Mouse (Mus musculus) embryo, embryonic 9.5 days (tissue): ENCODE results near the gene Eaf2.

Experiments used
- DNase-seq: peaks from one replicate; pipeline ENCODE4 v3.0.0-alpha.2; 2017; ENCODE audit errors: extremely low spot score

The Eaf2 gene

DNA sequence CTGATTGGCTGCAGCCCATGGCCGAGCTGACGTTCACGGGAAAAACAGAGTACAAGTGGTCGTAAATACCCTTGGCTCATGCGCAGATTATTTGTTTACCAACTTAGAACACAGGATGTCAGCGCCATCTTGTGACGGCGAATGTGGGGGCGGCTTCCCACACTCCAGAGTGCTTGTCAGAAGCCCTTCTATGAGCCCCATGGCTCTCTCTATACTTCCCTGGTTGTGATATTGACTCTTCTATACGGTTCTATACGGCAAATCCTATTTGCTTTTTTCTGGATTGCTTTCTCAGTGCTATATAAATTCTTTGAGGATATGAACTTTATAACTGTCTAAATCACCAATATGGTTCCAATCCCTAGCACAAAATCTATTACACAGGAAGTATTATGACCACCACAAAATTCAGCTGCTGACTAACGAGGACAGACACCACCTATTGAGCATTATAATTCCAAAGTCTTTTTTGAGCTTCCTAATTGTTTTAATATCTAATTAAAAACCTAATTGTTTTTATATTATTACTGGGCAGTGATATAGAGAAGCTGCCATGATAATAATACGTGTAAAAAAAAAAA lies 104.5 kb downstream of the Eaf2 start:
- no peak for DNase-seq

DNA sequence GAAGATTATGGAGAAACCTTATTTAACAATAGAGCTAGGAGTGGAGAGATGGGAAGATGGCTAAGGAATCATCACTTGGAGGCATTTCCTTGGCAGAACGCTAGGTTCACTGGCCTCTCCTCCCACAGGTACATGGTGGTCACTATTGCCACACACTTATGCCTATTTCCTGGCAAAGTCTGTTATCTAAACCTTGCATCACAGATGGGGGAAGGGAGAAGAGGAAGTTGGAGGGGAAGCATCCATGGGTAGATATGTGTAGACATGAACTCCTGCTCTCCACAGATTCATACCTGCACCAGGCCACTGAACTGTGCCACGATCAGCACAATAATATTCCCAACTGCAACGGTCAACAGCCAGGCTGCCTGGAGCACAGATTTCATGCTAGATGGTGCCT lies 122.8 kb downstream of the Eaf2 start:
- DNase-seq: no peak

DNA sequence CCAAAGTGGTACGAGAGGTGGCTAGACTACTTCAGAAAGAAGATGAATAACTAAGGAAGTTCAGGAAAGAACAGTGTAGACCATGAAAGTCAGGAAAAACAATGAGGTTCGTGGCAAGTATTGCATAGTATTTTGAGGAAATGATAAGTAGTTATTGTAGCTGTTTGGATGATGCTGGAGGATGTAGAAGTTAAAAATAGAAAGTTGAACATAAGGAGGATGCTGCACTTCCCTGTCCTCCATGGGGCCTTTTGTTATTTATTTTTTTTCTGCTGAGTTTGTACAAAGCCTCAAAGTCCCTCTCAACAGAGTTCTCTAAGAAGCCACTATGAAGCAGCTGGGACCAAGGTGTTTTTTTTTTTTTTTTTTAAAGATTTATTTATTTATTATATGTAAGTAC lies 127.0 kb downstream of the Eaf2 start:
- DNase-seq: no peak

DNA sequence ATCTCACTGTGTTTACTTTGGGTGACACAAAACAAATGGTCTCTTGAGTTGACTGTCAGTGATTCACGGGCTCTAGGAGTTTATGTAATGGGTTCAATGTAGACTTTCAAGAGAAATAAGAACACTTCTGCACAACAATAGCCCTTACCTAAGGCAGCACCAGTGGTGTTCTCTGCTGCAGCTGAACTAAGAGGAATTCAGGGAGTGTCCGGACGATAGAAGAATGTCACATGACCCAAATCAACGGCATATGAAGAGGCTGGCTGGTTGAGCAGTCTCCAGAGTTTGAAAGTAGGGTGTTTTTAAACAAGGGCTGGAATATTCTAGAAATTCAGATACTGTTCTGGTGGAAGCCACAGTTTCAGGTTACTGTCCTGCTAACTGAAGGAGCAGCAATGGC lies 127.7 kb downstream of the Eaf2 start:
- DNase-seq: no peak

DNA sequence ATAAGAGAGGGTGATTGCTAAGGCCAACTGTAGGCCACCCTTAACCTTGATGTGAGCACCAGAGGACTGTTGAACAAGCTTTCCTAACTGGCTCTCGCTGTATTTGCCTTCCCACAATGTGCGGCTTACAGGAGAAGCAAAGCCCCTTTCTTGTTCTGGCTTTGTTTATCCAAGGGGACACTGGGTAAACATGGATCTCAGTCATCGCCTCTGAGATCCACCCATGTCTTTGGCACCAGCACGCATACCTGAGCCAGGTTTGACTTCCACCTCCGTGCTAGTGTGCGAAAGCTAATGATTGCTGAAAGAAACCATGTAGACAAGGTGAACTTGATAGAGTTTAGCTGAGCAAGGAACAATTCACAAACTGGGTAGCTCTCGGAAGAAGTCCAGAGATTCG lies 131.2 kb downstream of the Eaf2 start:
- no peak for DNase-seq
